Mouse (Mus musculus) forebrain, embryonic 16.5 days (tissue): Measurements from ENCODE around the gene Aldh1b1. TPM values are rescaled to one million over a fixed set of nuclear protein-coding genes. Genes with fewer than 3 reads are reported as not detected.
A peak's percentile ranks its signal among the peaks of the same experiment; 100 is the strongest.

Experiments
- ATAC-seq: fragments of 200-750 bp; cut with Nextera tagmentation; 2 replicates; pipeline ENCODE4 v1.8.0; 2017; ENCODE audit warnings: mild to moderate bottlenecking, moderate library complexity
- H3K27ac ChIP-seq: fragments of 300-500 bp; sonication (generic); 2 replicates; pipeline ENCODE4 v1.5.1; 2014; ENCODE audit warnings: low read length, control low read depth
- H3K27me3 ChIP-seq: fragments of 300-500 bp; sonication (generic); replicated peaks from 2 replicates; pipeline ENCODE4 v1.6.1; 2014; ENCODE audit warnings: low read length; ENCODE audit not compliant: control insufficient read depth, insufficient read depth
- H3K36me3 ChIP-seq: fragments of 300-500 bp; sonication (generic); 2 replicates; pipeline ENCODE4 v1.6.1; 2014; ENCODE audit not compliant: control insufficient read depth, insufficient read depth
- H3K4me1 ChIP-seq: fragments of 300-500 bp; sonication (generic); replicated peaks from 2 replicates; pipeline ENCODE4 v1.6.1; 2014; ENCODE audit warnings: low read length; ENCODE audit not compliant: control insufficient read depth, insufficient read depth
- H3K4me2 ChIP-seq: fragments of 300-500 bp; sonication (generic); 2 replicates; pipeline ENCODE4 v1.6.1; 2014; ENCODE audit warnings: mild to moderate bottlenecking, low read length, control low read depth
- H3K4me3 ChIP-seq: fragments of 300-500 bp; sonication (generic); replicated peaks from 2 replicates; pipeline ENCODE4 v1.5.1; 2014; ENCODE audit warnings: mild to moderate bottlenecking, low read length, control low read depth
- H3K9ac ChIP-seq: fragments of 300-500 bp; sonication (generic); replicated peaks from 2 replicates; pipeline ENCODE4 v1.6.1; 2014; ENCODE audit warnings: low read depth, low read length, control low read depth
- H3K9me3 ChIP-seq: fragments of 300-500 bp; sonication (generic); 2 replicates; pipeline ENCODE4 v1.6.1; 2016; ENCODE audit warnings: low read length; ENCODE audit not compliant: control insufficient read depth
- WGBS: fragments of 180-500 bp; shearing (Covaris S2); extraction: QIAGEN DNeasy Blood & Tissue Kit; methylation state at CpG from one replicate; pipeline ENCODE4 v1.1.7; 2014; 5-methylcytosine and 5-hydroxymethylcytosine counted together
- polyA plus RNA-seq: library from polyadenylated mRNA; unstranded; fragments of >200 nt; fragmentation: Nextera tagmentation; extraction: Ambion mirVana; gene quantifications from 2 replicates; pipeline ENCODE4 v1.2.1, GENCODE M21; 2015

Gene Aldh1b1
- polyA plus RNA-seq, 1 experiment from 2014 or later: 31.8 TPM

GRCm38 (mm10) chr4:45819208-45819931, 20.5 kb downstream of the Aldh1b1 start:
- Histone ChIP-seq H3K4me3 (peak overlapping the region; percentile 12), H3K4me1 (peaks cover 83% of the 10 kb centered on the region), H3K9me3 (no peaks in the 10 kb centered on the region), H3K27me3 (no peaks in the 10 kb centered on the region), H3K36me3 (peaks cover 12% of the 10 kb centered on the region), H3K4me2 (peak overlapping the region; percentile 47), H3K27ac (peak overlapping the region; percentile 96), H3K9ac (peak overlapping the region; percentile 56)
- under 1% methylated on average over 17 of the region's 17 CpGs for WGBS
- peak; percentile 83 for ATAC-seq

- peaks cover 5% of the 10 kb centered on the region; the same call in 1 of the 2 replicates for H3K36me3 ChIP-seq
- H3K9ac ChIP-seq: peak overlapping the region; percentile 56
- no peaks in the 10 kb centered on the region for H3K27me3 ChIP-seq
- ATAC-seq: 0 out of 2 replicates have a peak, but pooled peaks have one; percentile 4
- H3K9me3 ChIP-seq: no peaks in the 10 kb centered on the region
- H3K4me1 ChIP-seq: peaks cover 83% of the 10 kb centered on the region
- H3K4me3 ChIP-seq: peak overlapping the region; percentile 12
- peak overlapping the region; percentile 47 for H3K4me2 ChIP-seq
- 36% methylated on average over 8 of the region's 8 CpGs for WGBS
- H3K27ac ChIP-seq: peak overlapping the region; percentile 96
These were observed 21.4 kb downstream of the Aldh1b1 start for GRCm38 (mm10) chr4:45820074-45820830.

- no peak overlapping the region; the same call in 1 of the 2 replicates for H3K4me2 ChIP-seq
- no peak for ATAC-seq
- H3K4me3 ChIP-seq: no peak overlapping the region
- peaks cover 5% of the 10 kb centered on the region; the same call in 1 of the 2 replicates for H3K36me3 ChIP-seq
- H3K9ac ChIP-seq: no peak overlapping the region
- 56% methylated on average over 3 of the region's 3 CpGs for WGBS
- no peaks in the 10 kb centered on the region for H3K9me3 ChIP-seq
- H3K27ac ChIP-seq: peak overlapping the region; percentile 77
- H3K27me3 ChIP-seq: no peaks in the 10 kb centered on the region
- peaks cover 70% of the 10 kb centered on the region for H3K4me1 ChIP-seq
These were observed 23.2 kb downstream of the Aldh1b1 start for GRCm38 (mm10) chr4:45821995-45822394.

GRCm38 (mm10) chr4:45822781-45823575, 24.2 kb downstream of the Aldh1b1 start:
- Histone ChIP-seq H3K9ac (peak overlapping the region; percentile 94), H3K4me2 (peak overlapping the region; percentile 63), H3K36me3 (peaks cover 5% of the 10 kb centered on the region; the same call in 1 of the 2 replicates), H3K27ac (peak overlapping the region; percentile 98), H3K4me3 (peak overlapping the region; percentile 75), H3K9me3 (no peaks in the 10 kb centered on the region), H3K4me1 (peaks cover 66% of the 10 kb centered on the region), H3K27me3 (no peaks in the 10 kb centered on the region)
- ATAC-seq: peak; percentile 34
- 4% methylated on average over 11 of the region's 11 CpGs for WGBS

GRCm38 (mm10) chr4:45824049-45824760, 25.4 kb downstream of the Aldh1b1 start:
- peak overlapping the region; percentile 94 for H3K9ac ChIP-seq
- H3K36me3 ChIP-seq: peaks cover 5% of the 10 kb centered on the region; the same call in 1 of the 2 replicates
- peak overlapping the region; percentile 98 for H3K27ac ChIP-seq
- no peaks in the 10 kb centered on the region for H3K9me3 ChIP-seq
- H3K4me1 ChIP-seq: peaks cover 59% of the 10 kb centered on the region
- ATAC-seq: peak; percentile 58
- 1% methylated on average over 10 of the region's 10 CpGs for WGBS
- H3K4me3 ChIP-seq: peak overlapping the region; percentile 75
- no peaks in the 10 kb centered on the region for H3K27me3 ChIP-seq
- H3K4me2 ChIP-seq: peak overlapping the region; percentile 63

GRCm38 (mm10) chr4:45824761-45825556, 26.1 kb downstream of the Aldh1b1 start:
- peak overlapping the region; percentile 98 for H3K27ac ChIP-seq
- ATAC-seq: no peak
- WGBS: 25% methylated on average over 14 of the region's 14 CpGs
- no peaks in the 10 kb centered on the region for H3K9me3 ChIP-seq
- H3K27me3 ChIP-seq: no peaks in the 10 kb centered on the region
- H3K36me3 ChIP-seq: peaks cover 5% of the 10 kb centered on the region; the same call in 1 of the 2 replicates
- H3K9ac ChIP-seq: peak overlapping the region; percentile 94
- peaks cover 59% of the 10 kb centered on the region for H3K4me1 ChIP-seq
- peak overlapping the region; percentile 75 for H3K4me3 ChIP-seq
- H3K4me2 ChIP-seq: peak overlapping the region; percentile 63

- Histone ChIP-seq H3K9me3 (no peaks in the 10 kb centered on the region), H3K27me3 (no peaks in the 10 kb centered on the region), H3K36me3 (no peaks in the 10 kb centered on the region), H3K4me1 (peaks cover 59% of the 10 kb centered on the region), H3K27ac (peak within 1 kb of the TSS; percentile 98), H3K4me3 (peak within 1 kb of the TSS; percentile 75), H3K9ac (peak within 1 kb of the TSS; percentile 94), H3K4me2 (peak within 1 kb of the TSS; percentile 63)
- under 1% methylated on average over 91 of the region's 91 CpGs for WGBS
- peak; percentile 66 for ATAC-seq
These were observed 27.6 kb downstream of the Aldh1b1 start, which contains the start of gene Igfbpl1 for GRCm38 (mm10) chr4:45826275-45827040. Gene Igfbpl1 (minus strand): TSS chr4:45826923.
